Mouse (Mus musculus) midbrain, postnatal 0 days (tissue): ENCODE data around the gene 1700030K09Rik. TPM values are rescaled to one million over a fixed set of nuclear protein-coding genes. Genes with fewer than 3 reads are reported as not detected.

Experiments
- ATAC-seq: fragments of 200-750 bp; cut with Nextera tagmentation; 2 replicates; pipeline ENCODE4 v1.8.0; 2017; ENCODE audit warnings: moderate number of reproducible peaks, mild to moderate bottlenecking, moderate TSS enrichment, moderate library complexity; ENCODE audit not compliant: low FRiP score
- DNase-seq: peaks from one replicate; pipeline ENCODE4 v3.0.0-alpha.2; 2015; ENCODE audit warnings: low spot score
- H3K27ac ChIP-seq: fragments of 300-500 bp; sonication (generic); 2 replicates; pipeline ENCODE4 v1.5.1; 2014; ENCODE audit warnings: low read depth, mild to moderate bottlenecking, low read length, mixed read lengths
- H3K27me3 ChIP-seq: fragments of 300-500 bp; sonication (generic); 2 replicates; pipeline ENCODE4 v1.6.1; 2014; ENCODE audit warnings: low read length, control low read depth, mixed read lengths; ENCODE audit not compliant: insufficient read depth
- H3K36me3 ChIP-seq: fragments of 300-500 bp; sonication (generic); 2 replicates; pipeline ENCODE4 v1.6.1; 2014; ENCODE audit warnings: low read length, control low read depth, mixed read lengths; ENCODE audit not compliant: insufficient read depth
- H3K4me1 ChIP-seq: fragments of 300-500 bp; sonication (generic); 2 replicates; pipeline ENCODE4 v1.6.1; 2014; ENCODE audit warnings: mild to moderate bottlenecking, control low read depth, antibody characterized with exemption, low read length, mixed read lengths; ENCODE audit not compliant: insufficient read depth
- H3K4me2 ChIP-seq: fragments of 300-500 bp; sonication (generic); 2 replicates; pipeline ENCODE4 v1.6.1; 2014; ENCODE audit warnings: low read depth, mild to moderate bottlenecking, low read length, mixed read lengths; ENCODE audit not compliant: poor library complexity, severe bottlenecking
- H3K4me3 ChIP-seq: fragments of 300-500 bp; sonication (generic); 2 replicates; pipeline ENCODE4 v1.5.1; 2014; ENCODE audit warnings: low read depth, mild to moderate bottlenecking, low read length, moderate library complexity
- H3K9ac ChIP-seq: fragments of 300-500 bp; sonication (generic); replicated peaks from 2 replicates; pipeline ENCODE4 v1.6.1; 2014; ENCODE audit warnings: mild to moderate bottlenecking, low read length, moderate library complexity, mixed read lengths; ENCODE audit not compliant: poor library complexity, severe bottlenecking
- H3K9me3 ChIP-seq: fragments of 300-500 bp; sonication (generic); 2 replicates; pipeline ENCODE4 v1.6.1; 2016; ENCODE audit warnings: low read length, control low read depth
- CTCF ChIP-seq: IDR thresholded peaks from 2 replicates; pipeline ENCODE4 v1.5.1; 2016; ENCODE audit warnings: antibody characterized with exemption, mild to moderate bottlenecking
- WGBS: fragments of 180-500 bp; shearing (Covaris S2); extraction: QIAGEN DNeasy Blood & Tissue Kit; methylation state at CpG from one replicate; pipeline ENCODE4 v1.1.7; 2014; 5-methylcytosine and 5-hydroxymethylcytosine counted together
- polyA plus RNA-seq: library from polyadenylated mRNA; unstranded; fragments of >200 nt; fragmentation: Nextera tagmentation; extraction: Ambion mirVana; gene quantifications from 2 replicates; pipeline ENCODE4 v1.2.1, GENCODE M21; 2015
- total RNA-seq: library from RNA; depleted of rRNA; stranded (reverse); fragments of >200 nt; gene quantifications from 2 replicates; pipeline ENCODE4 v1.2.3, GENCODE M21; 2014

The 1700030K09Rik gene
- total and polyA plus RNA-seq, 2 experiments from 2014 or later = 8.7 to 14.7 TPM

- peak; percentile 11; the same call in 1 of the 2 replicates for TF ChIP-seq CTCF
- Histone ChIP-seq H3K9ac (no peak overlapping the region), H3K4me1 (no peaks in the 10 kb centered on the region), H3K4me3 (no peak overlapping the region), H3K9me3 (no peaks in the 10 kb centered on the region), H3K36me3 (peaks cover 58% of the 10 kb centered on the region), H3K27ac (no peak overlapping the region), H3K27me3 (no peaks in the 10 kb centered on the region), H3K4me2 (no peak overlapping the region)
- WGBS = 98% methylated on average over 2 of the region's 2 CpGs
- ATAC-seq = no peak
- no peak for DNase-seq
These were observed 10.2 kb downstream of the 1700030K09Rik start for GRCm38 (mm10) chr8:72453904-72454303.

- no peaks in the 10 kb centered on the region for H3K27me3 ChIP-seq
- H3K4me2 ChIP-seq = no peak overlapping the region
- no peak overlapping the region for H3K27ac ChIP-seq
- DNase-seq (no peak), ATAC-seq (no peak)
- TF ChIP-seq CTCF = no peak
- peaks cover 55% of the 10 kb centered on the region for H3K36me3 ChIP-seq
- no peak overlapping the region for H3K4me3 ChIP-seq
- H3K9ac ChIP-seq = no peak overlapping the region
- no peaks in the 10 kb centered on the region for H3K4me1 ChIP-seq
- no peaks in the 10 kb centered on the region for H3K9me3 ChIP-seq
- WGBS = 88% methylated on average over 4 of the region's 4 CpGs
These were observed 11.6 kb downstream of the 1700030K09Rik start for GRCm38 (mm10) chr8:72455317-72455716.

GRCm38 (mm10) chr8:72457806-72458205, 14.1 kb downstream of the 1700030K09Rik start:
- H3K27me3 ChIP-seq = no peaks in the 10 kb centered on the region
- ATAC-seq = no peak
- H3K36me3 ChIP-seq = peaks cover 64% of the 10 kb centered on the region
- H3K9ac ChIP-seq = no peak overlapping the region
- no peak overlapping the region for H3K4me3 ChIP-seq
- 96% methylated on average over 3 of the region's 3 CpGs for WGBS
- no peak overlapping the region for H3K4me2 ChIP-seq
- no peak overlapping the region for H3K27ac ChIP-seq
- DNase-seq = no peak
- no peaks in the 10 kb centered on the region for H3K9me3 ChIP-seq
- H3K4me1 ChIP-seq = no peaks in the 10 kb centered on the region
- TF ChIP-seq CTCF = no peak

GRCm38 (mm10) chr8:72458457-72458856, 14.8 kb downstream of the 1700030K09Rik start:
- no peak overlapping the region for H3K4me3 ChIP-seq
- H3K27me3 ChIP-seq = no peaks in the 10 kb centered on the region
- no peak for TF ChIP-seq CTCF
- WGBS = 93% methylated on average over 6 of the region's 6 CpGs
- DNase-seq (no peak), ATAC-seq (no peak)
- H3K27ac ChIP-seq = no peak overlapping the region
- H3K36me3 ChIP-seq = peaks cover 68% of the 10 kb centered on the region
- no peak overlapping the region for H3K4me2 ChIP-seq
- no peaks in the 10 kb centered on the region for H3K4me1 ChIP-seq
- no peak overlapping the region for H3K9ac ChIP-seq
- no peaks in the 10 kb centered on the region for H3K9me3 ChIP-seq

DNA sequence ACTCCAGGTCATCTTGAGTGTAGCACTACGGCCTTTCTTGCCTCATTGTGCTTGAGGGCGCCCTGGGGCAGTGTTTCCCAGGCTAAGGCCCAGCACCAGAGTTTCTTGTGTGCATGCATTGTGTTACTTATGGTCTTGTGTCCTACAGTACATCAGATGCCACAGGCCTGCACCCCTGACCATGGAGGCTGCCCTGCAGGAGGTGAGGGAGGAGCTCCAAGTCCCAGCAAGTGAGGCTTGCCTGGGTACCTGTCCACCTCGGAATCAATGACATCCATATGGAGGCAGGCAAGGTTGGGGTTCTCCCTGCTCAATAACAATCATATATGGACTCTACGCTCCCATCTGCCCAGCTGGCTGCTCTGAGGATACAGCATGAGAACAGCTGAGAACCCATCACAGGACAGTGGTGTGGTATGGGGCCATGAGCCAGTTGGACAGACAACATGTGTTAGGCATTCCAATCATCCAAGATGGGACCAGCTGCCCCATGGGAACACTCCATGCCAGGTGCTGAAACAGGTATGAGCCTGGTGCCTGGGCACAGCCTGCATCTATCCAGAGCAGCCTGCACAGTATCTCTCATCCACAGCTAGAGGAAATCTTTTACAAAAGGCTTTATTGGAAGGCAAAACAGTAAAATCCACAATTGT, 16.3 kb downstream of the 1700030K09Rik start:
- H3K4me2 ChIP-seq = no peak overlapping the region
- no peak for TF ChIP-seq CTCF
- no peaks in the 10 kb centered on the region for H3K9me3 ChIP-seq
- H3K27me3 ChIP-seq = no peaks in the 10 kb centered on the region
- H3K4me3 ChIP-seq = no peak overlapping the region
- H3K9ac ChIP-seq = no peak overlapping the region
- H3K4me1 ChIP-seq = no peaks in the 10 kb centered on the region
- WGBS = 94% methylated on average over 4 of the region's 4 CpGs
- ATAC-seq = no peak
- no peak overlapping the region for H3K27ac ChIP-seq
- peaks cover 70% of the 10 kb centered on the region for H3K36me3 ChIP-seq
- no peak for DNase-seq

DNA sequence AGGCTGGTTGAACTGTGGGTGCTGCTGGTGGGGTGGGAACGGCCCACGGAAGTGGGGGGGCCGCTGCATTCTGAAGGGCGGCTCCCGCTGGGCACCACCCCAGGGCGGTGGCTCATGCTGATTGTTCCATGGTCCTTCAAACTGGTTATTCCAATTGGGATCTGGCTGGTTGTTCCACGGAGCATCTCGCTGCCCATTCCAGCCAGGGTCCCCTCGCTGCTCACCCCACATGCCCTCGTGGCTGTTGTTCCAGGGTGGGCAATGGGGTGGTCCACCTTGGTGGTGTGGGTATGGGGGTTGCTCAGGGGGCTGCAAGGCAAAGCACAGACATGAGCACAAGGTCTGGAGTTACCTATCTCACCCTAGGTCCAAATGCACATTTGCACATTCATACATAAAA, 20.5 kb downstream of the 1700030K09Rik start:
- DNase-seq (no peak), ATAC-seq (no peak)
- no peak overlapping the region for H3K4me3 ChIP-seq
- no peaks in the 10 kb centered on the region for H3K4me1 ChIP-seq
- no peak overlapping the region for H3K4me2 ChIP-seq
- H3K27me3 ChIP-seq = no peaks in the 10 kb centered on the region
- no peaks in the 10 kb centered on the region for H3K9me3 ChIP-seq
- TF ChIP-seq CTCF = no peak
- WGBS = 94% methylated on average over 10 of the region's 10 CpGs
- no peak overlapping the region for H3K27ac ChIP-seq
- H3K36me3 ChIP-seq = peaks cover 91% of the 10 kb centered on the region
- no peak overlapping the region for H3K9ac ChIP-seq
